Mouse (Mus musculus) erythroblast, embryonic 14.5 days (primary cell): ENCODE results near the gene Gm8947.

Source experiments
- GATA1 ChIP-seq: IDR thresholded peaks from 2 replicates; pipeline ENCODE4 v1.6.1; 2012; ENCODE audit warnings: low read length, inconsistent platforms, mixed read lengths
- TAL1 ChIP-seq: IDR thresholded peaks from 3 replicates; pipeline ENCODE4 v1.6.1; 2012; ENCODE audit warnings: low read length, inconsistent platforms, mixed read lengths

- TF ChIP-seq GATA1 (no peak), TAL1 (no peak)
Measured at GRCm38 (mm10) chr1:151144471-151145146, 47.6 kb upstream of the Gm8947 start.
